Mouse (Mus musculus) brain, embryonic 14.5 days (tissue): ENCODE results near the gene Hist1h2ai. TPM values are rescaled to one million over a fixed set of nuclear protein-coding genes. Genes with fewer than 3 reads are reported as not detected.

ENCODE experiments used
- DNase-seq: peaks from one replicate; pipeline ENCODE4 v3.0.0-alpha.2; 2011; ENCODE audit warnings: low read depth
- CTCF ChIP-seq: fragments of 200-500 bp; IDR thresholded peaks from 2 replicates; pipeline ENCODE4 v1.5.1; 2012; ENCODE audit warnings: inconsistent platforms, mild to moderate bottlenecking, moderate library complexity, borderline replicate concordance; ENCODE audit not compliant: insufficient read depth, insufficient read length; ENCODE audit errors: extremely low read depth
- POLR2A ChIP-seq: fragments of 200-500 bp; IDR thresholded peaks from 2 replicates; pipeline ENCODE4 v1.6.1; 2012; ENCODE audit warnings: mild to moderate bottlenecking, inconsistent platforms, borderline replicate concordance; ENCODE audit not compliant: poor library complexity, insufficient read depth, insufficient read length, severe bottlenecking; ENCODE audit errors: extremely low read depth
- polyA plus RNA-seq: library from polyadenylated mRNA; depleted of rRNA; stranded (reverse); fragments of >200 nt; gene quantifications from 2 replicates; pipeline ENCODE4 v1.2.3, GENCODE M21; 2012

Hist1h2ai gene
- polyA plus RNA-seq, 1 experiment = 24.3 TPM

GRCm38 (mm10) chr13:21734010-21734905, 18.0 kb downstream of the Hist1h2ai start:
- peak; percentile 97 for DNase-seq
- peak; percentile 88; the same call in 1 of the 2 replicates for TF ChIP-seq CTCF
- no peak for TF ChIP-seq POLR2A

GRCm38 (mm10) chr13:21734906-21735767, 18.9 kb downstream of the Hist1h2ai start, which contains the start of gene Hist1h4j:
Gene Hist1h4j (plus strand): TSS chr13:21735064.
- peak; percentile 20; the same call in 1 of the 2 replicates for TF ChIP-seq POLR2A
- DNase-seq = peak; percentile 96

GRCm38 (mm10) chr13:21745006-21745405, 28.8 kb downstream of the Hist1h2ai start:
- TF ChIP-seq POLR2A (no peak), CTCF (no peak)

GRCm38 (mm10) chr13:21749387-21750158, 33.4 kb downstream of the Hist1h2ai start:
- peak; percentile 67 for DNase-seq
- no peak for TF ChIP-seq CTCF
- TF ChIP-seq POLR2A = no peak

More at GRCm38 (mm10) chr13:21745006-21745405, 28.8 kb downstream of the Hist1h2ai start:
- no peak for DNase-seq

- DNase-seq = peak; percentile 97
- peak; percentile 56; the same call in 1 of the 2 replicates for TF ChIP-seq POLR2A
Measured at GRCm38 (mm10) chr13:21750159-21751017, 34.2 kb downstream of the Hist1h2ai start, which contains the start of gene Hist1h4k. Gene Hist1h4k (minus strand): TSS chr13:21750505.

GRCm38 (mm10) chr13:21751417-21751816, 35.2 kb downstream of the Hist1h2ai start:
- TF ChIP-seq CTCF = no peak
- no peak for TF ChIP-seq POLR2A
- no peak for DNase-seq

- no peak for DNase-seq
- no peak for TF ChIP-seq CTCF
- no peak for TF ChIP-seq POLR2A
Measured at GRCm38 (mm10) chr13:21751827-21752226, 35.6 kb downstream of the Hist1h2ai start.

- no peak for DNase-seq
- no peak for TF ChIP-seq CTCF
- TF ChIP-seq POLR2A = no peak
Measured at GRCm38 (mm10) chr13:21752356-21752755, 36.1 kb downstream of the Hist1h2ai start.

- DNase-seq = no peak
- TF ChIP-seq CTCF = no peak
- TF ChIP-seq POLR2A = no peak
Measured at GRCm38 (mm10) chr13:21753051-21753523, 36.9 kb downstream of the Hist1h2ai start.
